Mouse (Mus musculus): ENCODE results near the gene Slc5a5. TPM values are rescaled to one million over a fixed set of nuclear protein-coding genes. Genes with fewer than 3 reads are reported as not detected.

The Slc5a5 gene
- polyA plus RNA-seq, 1 experiment from 2014 or later, result 0.95 TPM

- 7% methylated on average over 31 of the region's 31 CpGs for WGBS
- peak overlapping the region; percentile 90 for H3K27ac ChIP-seq
These were observed 19.8 kb downstream of the Slc5a5 start for GRCm38 (mm10) chr8:70872643-70873363.

GRCm38 (mm10) chr8:70871195-70871807, 21.3 kb downstream of the Slc5a5 start:
- H3K9ac ChIP-seq, result no peak overlapping the region
- no peak for ATAC-seq (ENCODE audit: low FRiP score)
- 0 out of 2 replicates have a peak, but pooled peaks cover 2% of the 10 kb centered on the region for H3K27me3 ChIP-seq
- no peak overlapping the region for H3K27ac ChIP-seq
- no peak overlapping the region for H3K4me2 ChIP-seq
- no peak overlapping the region for H3K4me3 ChIP-seq
- peaks cover 10% of the 10 kb centered on the region; the same call in 1 of the 2 replicates for H3K36me3 ChIP-seq
- no peaks in the 10 kb centered on the region for H3K9me3 ChIP-seq
- H3K4me1 ChIP-seq (replicated peaks), result peaks cover 43% of the 10 kb centered on the region
- 87% methylated on average over 5 of the region's 5 CpGs for WGBS

More at GRCm38 (mm10) chr8:70872643-70873363, 19.8 kb downstream of the Slc5a5 start:
- Histone ChIP-seq H3K4me3 (peak overlapping the region; percentile 81), H3K9ac (peak overlapping the region; percentile 85), H3K27me3 (0 out of 2 replicates have a peak, but pooled peaks cover 2% of the 10 kb centered on the region), H3K9me3 (no peaks in the 10 kb centered on the region), H3K4me1 (replicated peaks) (peaks cover 35% of the 10 kb centered on the region), H3K36me3 (peaks cover 6% of the 10 kb centered on the region; the same call in 1 of the 2 replicates), H3K4me2 (peak overlapping the region; percentile 92)
- ATAC-seq (ENCODE audit: low FRiP score), result no peak; the same call in 1 of the 2 replicates

- H3K27ac ChIP-seq, result peak overlapping the region; percentile 88
- H3K4me1 ChIP-seq (replicated peaks), result peaks cover 53% of the 10 kb centered on the region
- 0 out of 2 replicates have a peak, but pooled peaks cover 2% of the 10 kb centered on the region for H3K27me3 ChIP-seq
- H3K9ac ChIP-seq, result peak overlapping the region; percentile 67; the same call in 1 of the 2 replicates
- WGBS, result 52% methylated on average over 16 of the region's 16 CpGs
- no peak for ATAC-seq (ENCODE audit: low FRiP score)
- no peak overlapping the region for H3K4me3 ChIP-seq
- no peaks in the 10 kb centered on the region for H3K9me3 ChIP-seq
- peaks cover 10% of the 10 kb centered on the region; the same call in 1 of the 2 replicates for H3K36me3 ChIP-seq
- peak overlapping the region; percentile 42; the same call in 1 of the 2 replicates for H3K4me2 ChIP-seq
These were observed 22.9 kb downstream of the Slc5a5 start for GRCm38 (mm10) chr8:70869601-70870041.

- H3K4me3 ChIP-seq, result 0 out of 2 replicates have a peak overlapping the region, but pooled peaks have one; percentile 18
- no peak for ATAC-seq (ENCODE audit: low FRiP score)
- peaks cover 57% of the 10 kb centered on the region for H3K4me1 ChIP-seq (replicated peaks)
These were observed 23.4 kb downstream of the Slc5a5 start for GRCm38 (mm10) chr8:70869199-70869571.

GRCm38 (mm10) chr8:70868559-70869198, 23.9 kb downstream of the Slc5a5 start:
- peaks cover 10% of the 10 kb centered on the region; the same call in 1 of the 2 replicates for H3K36me3 ChIP-seq
- 0 out of 2 replicates have a peak, but pooled peaks cover 2% of the 10 kb centered on the region for H3K27me3 ChIP-seq
- peak overlapping the region; percentile 88 for H3K27ac ChIP-seq
- peak overlapping the region; percentile 42 for H3K4me2 ChIP-seq
- 17% methylated on average over 40 of the region's 40 CpGs for WGBS
- H3K4me3 ChIP-seq, result peak overlapping the region; percentile 18; the same call in 1 of the 2 replicates
- H3K9me3 ChIP-seq, result no peaks in the 10 kb centered on the region
- H3K4me1 ChIP-seq (replicated peaks), result peaks cover 62% of the 10 kb centered on the region
- ATAC-seq (ENCODE audit: low FRiP score), result no peak
- H3K9ac ChIP-seq, result peak overlapping the region; percentile 67

More at GRCm38 (mm10) chr8:70869199-70869571, 23.4 kb downstream of the Slc5a5 start:
- H3K27me3 ChIP-seq, result 0 out of 2 replicates have a peak, but pooled peaks cover 2% of the 10 kb centered on the region
- no peaks in the 10 kb centered on the region for H3K9me3 ChIP-seq
- H3K4me2 ChIP-seq, result peak overlapping the region; percentile 42
- peak overlapping the region; percentile 88 for H3K27ac ChIP-seq
- 33% methylated on average over 5 of the region's 5 CpGs for WGBS
- peak overlapping the region; percentile 67 for H3K9ac ChIP-seq
- peaks cover 10% of the 10 kb centered on the region; the same call in 1 of the 2 replicates for H3K36me3 ChIP-seq

GRCm38 (mm10) chr8:70866566-70866965, 26.0 kb downstream of the Slc5a5 start:
- 0 out of 2 replicates have a peak, but pooled peaks cover 7% of the 10 kb centered on the region for H3K27me3 ChIP-seq
- peak overlapping the region; percentile 68; the same call in 1 of the 2 replicates for H3K9ac ChIP-seq
- 90% methylated on average over 7 of the region's 7 CpGs for WGBS
- H3K27ac ChIP-seq, result peak overlapping the region; percentile 99
- no peaks in the 10 kb centered on the region for H3K9me3 ChIP-seq
- H3K36me3 ChIP-seq, result peaks cover 10% of the 10 kb centered on the region; the same call in 1 of the 2 replicates
- H3K4me3 ChIP-seq, result no peak overlapping the region
- H3K4me1 ChIP-seq (replicated peaks), result peaks cover 71% of the 10 kb centered on the region
- peak overlapping the region; percentile 96 for H3K4me2 ChIP-seq
- no peak for ATAC-seq (ENCODE audit: low FRiP score)

- Histone ChIP-seq H3K4me2 (peak overlapping the region; percentile 96), H3K9me3 (no peaks in the 10 kb centered on the region), H3K36me3 (peaks cover 10% of the 10 kb centered on the region; the same call in 1 of the 2 replicates), H3K27me3 (0 out of 2 replicates have a peak, but pooled peaks cover 7% of the 10 kb centered on the region), H3K4me1 (replicated peaks) (peaks cover 73% of the 10 kb centered on the region), H3K9ac (peak overlapping the region; percentile 68), H3K27ac (peak overlapping the region; percentile 99), H3K4me3 (peak overlapping the region; percentile 58)
- peak; percentile 4; the same call in 1 of the 2 replicates for ATAC-seq (ENCODE audit: low FRiP score)
- 7% methylated on average over 12 of the region's 12 CpGs for WGBS
These were observed 26.5 kb downstream of the Slc5a5 start for GRCm38 (mm10) chr8:70866001-70866520.

- peaks cover 10% of the 10 kb centered on the region; the same call in 1 of the 2 replicates for H3K36me3 ChIP-seq
- H3K4me1 ChIP-seq (replicated peaks), result peaks cover 73% of the 10 kb centered on the region
- H3K4me2 ChIP-seq, result peak overlapping the region; percentile 96
- ATAC-seq (ENCODE audit: low FRiP score), result peak; percentile 85
- H3K9ac ChIP-seq, result peak overlapping the region; percentile 88
- under 1% methylated on average over 45 of the region's 46 CpGs for WGBS
- peak overlapping the region; percentile 99 for H3K27ac ChIP-seq
- no peaks in the 10 kb centered on the region for H3K9me3 ChIP-seq
- 0 out of 2 replicates have a peak, but pooled peaks cover 7% of the 10 kb centered on the region for H3K27me3 ChIP-seq
- H3K4me3 ChIP-seq, result peak overlapping the region; percentile 58
These were observed 27.1 kb downstream of the Slc5a5 start for GRCm38 (mm10) chr8:70865350-70866000.

- Histone ChIP-seq H3K9me3 (no peaks in the 10 kb centered on the region), H3K9ac (peak overlapping the region; percentile 88), H3K4me3 (peak overlapping the region; percentile 58), H3K4me1 (replicated peaks) (peaks cover 71% of the 10 kb centered on the region), H3K4me2 (peak overlapping the region; percentile 96), H3K36me3 (peaks cover 10% of the 10 kb centered on the region; the same call in 1 of the 2 replicates), H3K27me3 (0 out of 2 replicates have a peak, but pooled peaks cover 7% of the 10 kb centered on the region), H3K27ac (peak overlapping the region; percentile 99)
- 1% methylated on average over 24 of the region's 24 CpGs for WGBS
- ATAC-seq (ENCODE audit: low FRiP score), result peak; percentile 22
These were observed 27.8 kb downstream of the Slc5a5 start for GRCm38 (mm10) chr8:70864712-70865221.

- Histone ChIP-seq H3K4me2 (peak overlapping the region; percentile 96), H3K27ac (peak overlapping the region; percentile 99), H3K4me1 (replicated peaks) (peaks cover 69% of the 10 kb centered on the region), H3K27me3 (0 out of 2 replicates have a peak, but pooled peaks cover 7% of the 10 kb centered on the region), H3K9ac (peak overlapping the region; percentile 88), H3K4me3 (peak overlapping the region; percentile 58), H3K36me3 (peaks cover 10% of the 10 kb centered on the region; the same call in 1 of the 2 replicates), H3K9me3 (no peaks in the 10 kb centered on the region)
- under 1% methylated on average over 46 of the region's 46 CpGs for WGBS
- ATAC-seq (ENCODE audit: low FRiP score), result no peak
These were observed 28.4 kb downstream of the Slc5a5 start for GRCm38 (mm10) chr8:70863956-70864711.
